Mouse (Mus musculus) liver, embryonic 14.5 days (tissue): Measurements from ENCODE around the gene Klk11.

Experiments
- CTCF ChIP-seq: IDR thresholded peaks from 2 replicates; pipeline ENCODE4 v1.5.1; 2016; ENCODE audit warnings: antibody characterized with exemption, low read depth, control low read depth
- EP300 ChIP-seq: IDR thresholded peaks from 2 replicates; pipeline ENCODE4 v1.6.1; 2016; ENCODE audit warnings: antibody characterized with exemption, low read depth

- TF ChIP-seq CTCF = no peak
- TF ChIP-seq EP300 = no peak
Observed at GRCm38 (mm10) chr7:43766484-43766883, 7.9 kb upstream of the Klk11 start.
